Mouse (Mus musculus): ENCODE data around the gene Gm7075.
"Not testable (repeated sequence)": the region's sequence is repeated elsewhere in the genome, so short reads cannot be mapped to it uniquely, and the experiment has no call there.

Gene Gm7075

GRCm38 (mm10) chr10:63421739-63422735, at the start of gene Gm7075:
TSS of gene Gm7075 (minus strand) at chr10:63421789.
- in situ Hi-C loops (cut with MboI), result no loop called here

GRCm38 (mm10) chr10:63460935-63461334, 39.3 kb upstream of the Gm7075 start:
- in situ Hi-C loops (cut with MboI), result no loop called here

- in situ Hi-C loops (cut with MboI), result no loop called here
Measured at GRCm38 (mm10) chr10:63457292-63458128, 35.9 kb upstream of the Gm7075 start.

GRCm38 (mm10) chr10:63455110-63455878, 33.7 kb upstream of the Gm7075 start:
- in situ Hi-C loops (cut with MboI), result no loop called here

GRCm38 (mm10) chr10:63453926-63454325, 32.3 kb upstream of the Gm7075 start:
- in situ Hi-C loops (cut with MboI), result no loop called here

GRCm38 (mm10) chr10:63444602-63445387, 23.2 kb upstream of the Gm7075 start:
- in situ Hi-C loops (cut with MboI), result not testable (repeated sequence)

- in situ Hi-C loops (cut with MboI), result no loop called here
Measured at GRCm38 (mm10) chr10:63439694-63440228, 18.2 kb upstream of the Gm7075 start.

- in situ Hi-C loops (cut with MboI), result no loop called here
Measured at GRCm38 (mm10) chr10:63438736-63439262, 17.2 kb upstream of the Gm7075 start.

GRCm38 (mm10) chr10:63432887-63433286, 11.3 kb upstream of the Gm7075 start:
- in situ Hi-C loops (cut with MboI), result no loop called here

- in situ Hi-C loops (cut with MboI), result no loop called here
Measured at GRCm38 (mm10) chr10:63432099-63432498, 10.5 kb upstream of the Gm7075 start.

- in situ Hi-C loops (cut with MboI), result no loop called here
Measured at GRCm38 (mm10) chr10:63431221-63431736, 9.7 kb upstream of the Gm7075 start.

GRCm38 (mm10) chr10:63429785-63430305, 8.3 kb upstream of the Gm7075 start, which contains the start of gene Ctnna3:
TSS of gene Ctnna3 (plus strand) at chr10:63430098.
- in situ Hi-C loops (cut with MboI), result no loop called here

- in situ Hi-C loops (cut with MboI), result no loop called here
Measured at GRCm38 (mm10) chr10:63429380-63429779, 7.8 kb upstream of the Gm7075 start.

- in situ Hi-C loops (cut with MboI), result no loop called here
Measured at GRCm38 (mm10) chr10:63429023-63429340, 7.4 kb upstream of the Gm7075 start.

GRCm38 (mm10) chr10:63428243-63429022, 6.8 kb upstream of the Gm7075 start:
- in situ Hi-C loops (cut with MboI), result no loop called here

GRCm38 (mm10) chr10:63427146-63427545, 5.6 kb upstream of the Gm7075 start:
- in situ Hi-C loops (cut with MboI), result no loop called here

- in situ Hi-C loops (cut with MboI), result no loop called here
Measured at GRCm38 (mm10) chr10:63424475-63424814, 2.9 kb upstream of the Gm7075 start.

- in situ Hi-C loops (cut with MboI), result no loop called here
Measured at GRCm38 (mm10) chr10:63423591-63424474, 2.2 kb upstream of the Gm7075 start.

- in situ Hi-C loops (cut with MboI), result no loop called here
Measured at GRCm38 (mm10) chr10:63422736-63422992, 1.1 kb upstream of the Gm7075 start.

Measured in mature B cell (primary cell).